Mouse (Mus musculus) forebrain, postnatal 0 days (tissue): ENCODE data around the gene Macf1. TPM values are rescaled to one million over a fixed set of nuclear protein-coding genes. Genes with fewer than 3 reads are reported as not detected.
A peak's percentile ranks its signal among the peaks of the same experiment; 100 is the strongest.

Experiments
- ATAC-seq: fragments of 200-750 bp; cut with Nextera tagmentation; 2 replicates; pipeline ENCODE4 v1.8.0; 2017; ENCODE audit warnings: mild to moderate bottlenecking, moderate library complexity
- DNase-seq: peaks from one replicate; pipeline ENCODE4 v3.0.0-alpha.2; 2015
- H3K27ac ChIP-seq: fragments of 300-500 bp; sonication (generic); 2 replicates; pipeline ENCODE4 v1.5.1; 2014; ENCODE audit warnings: low read depth, mild to moderate bottlenecking, antibody characterized with exemption, low read length, moderate library complexity, mixed read lengths
- H3K27me3 ChIP-seq: fragments of 300-500 bp; sonication (generic); 2 replicates; pipeline ENCODE4 v1.6.1; 2014; ENCODE audit warnings: mild to moderate bottlenecking, low read length, mixed read lengths; ENCODE audit not compliant: insufficient read depth
- H3K36me3 ChIP-seq: fragments of 300-500 bp; sonication (generic); 2 replicates; pipeline ENCODE4 v1.6.1; 2014; ENCODE audit warnings: mild to moderate bottlenecking, moderate library complexity; ENCODE audit not compliant: insufficient read depth
- H3K4me1 ChIP-seq: fragments of 300-500 bp; sonication (generic); 2 replicates; pipeline ENCODE4 v1.6.1; 2014; ENCODE audit warnings: antibody characterized with exemption; ENCODE audit not compliant: insufficient read depth
- H3K4me2 ChIP-seq: fragments of 300-500 bp; sonication (generic); 2 replicates; pipeline ENCODE4 v1.6.1; 2014; ENCODE audit warnings: low read depth, mild to moderate bottlenecking, moderate library complexity
- H3K4me3 ChIP-seq: fragments of 300-500 bp; sonication (generic); 2 replicates; pipeline ENCODE4 v1.5.1; 2014; ENCODE audit warnings: low read depth, low read length, mixed read lengths
- H3K9ac ChIP-seq: fragments of 300-500 bp; sonication (generic); 2 replicates; pipeline ENCODE4 v1.6.1; 2014; ENCODE audit warnings: mild to moderate bottlenecking
- H3K9me3 ChIP-seq: fragments of 300-500 bp; sonication (generic); 2 replicates; pipeline ENCODE4 v1.6.1; 2016; ENCODE audit warnings: low read length
- CTCF ChIP-seq: sonication (generic); IDR thresholded peaks from 2 replicates; pipeline ENCODE4 v1.5.1; 2016; ENCODE audit warnings: antibody characterized with exemption, control low read depth, low read depth
- WGBS: fragments of 180-500 bp; shearing (Covaris S2); extraction: QIAGEN DNeasy Blood & Tissue Kit; methylation state at CpG from one replicate; pipeline ENCODE4 v1.1.7; 2014; 5-methylcytosine and 5-hydroxymethylcytosine counted together
- polyA plus RNA-seq: library from polyadenylated mRNA; unstranded; fragments of >200 nt; fragmentation: Nextera tagmentation; extraction: Ambion mirVana; gene quantifications from 2 replicates; pipeline ENCODE4 v1.2.1, GENCODE M21; 2015
- total RNA-seq: library from RNA; depleted of rRNA; stranded (reverse); fragments of >200 nt; gene quantifications from 2 replicates; pipeline ENCODE4 v1.2.3, GENCODE M21; 2014

Macf1 gene
- total and polyA plus RNA-seq, 2 experiments from 2014 or later, result 58.2 to 345 TPM

DNA sequence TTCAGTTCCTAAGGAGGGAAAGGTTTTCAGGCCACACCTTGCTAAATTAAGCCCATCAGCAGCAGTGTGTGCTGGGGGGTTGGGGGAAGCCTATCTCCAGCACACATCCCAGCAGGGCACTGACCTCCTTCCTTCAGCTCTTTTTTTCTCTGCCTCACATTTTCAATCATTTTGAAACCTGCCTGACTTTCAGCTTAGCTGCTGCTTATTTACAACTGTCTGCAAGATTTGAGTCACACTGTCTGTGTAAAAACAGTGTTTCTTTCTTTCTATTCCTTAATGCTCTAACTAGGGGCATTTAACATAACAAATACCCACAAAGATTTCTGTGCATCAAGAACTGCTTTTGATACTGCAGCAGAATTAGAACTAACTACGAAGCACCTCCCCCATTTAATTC lies 289.9 kb downstream of the Macf1 start:
- no peak for ATAC-seq
- no peak for TF ChIP-seq CTCF
- H3K4me1 ChIP-seq, result no peaks in the 10 kb centered on the region
- H3K27me3 ChIP-seq, result no peaks in the 10 kb centered on the region
- H3K36me3 ChIP-seq, result peaks cover 69% of the 10 kb centered on the region
- WGBS, result 56% methylated on average over 1 of the region's 1 CpGs
- H3K4me2 ChIP-seq, result no peak overlapping the region
- H3K9me3 ChIP-seq, result no peaks in the 10 kb centered on the region
- no peak overlapping the region for H3K27ac ChIP-seq
- no peak for DNase-seq
- no peak overlapping the region for H3K9ac ChIP-seq
- no peak overlapping the region for H3K4me3 ChIP-seq

DNA sequence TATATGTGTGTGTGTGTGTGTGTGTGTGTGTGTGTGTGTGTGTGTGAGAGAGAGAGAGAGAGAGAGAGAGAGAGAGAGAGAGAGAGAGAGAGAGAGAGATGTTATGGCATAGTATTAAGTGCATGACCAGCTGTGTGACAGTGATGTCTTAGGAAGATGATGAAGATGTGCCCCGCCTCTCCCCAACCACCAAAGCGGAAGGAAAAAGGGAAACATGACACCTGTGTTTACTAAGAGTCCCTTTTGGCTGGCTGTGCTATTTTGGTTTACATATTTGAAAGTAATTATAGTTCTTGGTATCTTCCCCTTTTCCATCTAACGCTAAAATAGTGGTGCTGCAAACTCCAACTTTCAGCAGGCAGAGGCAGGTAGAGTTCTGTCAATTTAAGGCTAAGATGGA lies 291.2 kb downstream of the Macf1 start:
- Histone ChIP-seq H3K4me2 (no peak overlapping the region), H3K9ac (no peak overlapping the region), H3K36me3 (peaks cover 73% of the 10 kb centered on the region), H3K4me1 (no peaks in the 10 kb centered on the region), H3K27me3 (no peaks in the 10 kb centered on the region), H3K9me3 (no peaks in the 10 kb centered on the region), H3K27ac (no peak overlapping the region), H3K4me3 (no peak overlapping the region)
- 84% methylated on average over 3 of the region's 3 CpGs for WGBS
- DNase-seq (no peak), ATAC-seq (no peak)
- no peak for TF ChIP-seq CTCF

DNA sequence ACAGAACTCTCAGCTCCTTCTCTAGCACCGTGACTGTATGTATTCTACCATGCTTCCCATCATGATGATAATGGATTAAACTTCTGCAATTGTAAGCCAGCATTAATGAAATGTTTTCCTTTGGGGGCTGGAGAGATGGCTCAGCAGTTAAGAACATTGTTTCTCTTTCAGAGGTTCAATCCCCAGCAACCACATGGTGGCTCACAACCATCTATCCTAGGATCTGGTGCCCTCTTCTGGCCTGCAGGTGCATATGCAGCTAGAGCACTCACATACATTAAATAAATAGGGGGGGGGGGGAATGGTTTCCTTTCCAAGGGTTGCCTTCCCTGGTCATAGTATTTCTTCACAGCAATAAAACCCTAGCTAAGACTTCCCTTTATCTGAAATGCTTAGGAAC lies 292.0 kb downstream of the Macf1 start:
- DNase-seq (peak; percentile 28), ATAC-seq (no peak)
- H3K4me3 ChIP-seq, result no peak overlapping the region
- H3K27me3 ChIP-seq, result no peaks in the 10 kb centered on the region
- WGBS, result 95% methylated on average over 1 of the region's 1 CpGs
- peaks cover 72% of the 10 kb centered on the region for H3K36me3 ChIP-seq
- TF ChIP-seq CTCF, result peak; percentile 68
- H3K9ac ChIP-seq, result no peak overlapping the region
- H3K4me2 ChIP-seq, result no peak overlapping the region
- no peak overlapping the region for H3K27ac ChIP-seq
- no peaks in the 10 kb centered on the region for H3K9me3 ChIP-seq
- no peaks in the 10 kb centered on the region for H3K4me1 ChIP-seq

DNA sequence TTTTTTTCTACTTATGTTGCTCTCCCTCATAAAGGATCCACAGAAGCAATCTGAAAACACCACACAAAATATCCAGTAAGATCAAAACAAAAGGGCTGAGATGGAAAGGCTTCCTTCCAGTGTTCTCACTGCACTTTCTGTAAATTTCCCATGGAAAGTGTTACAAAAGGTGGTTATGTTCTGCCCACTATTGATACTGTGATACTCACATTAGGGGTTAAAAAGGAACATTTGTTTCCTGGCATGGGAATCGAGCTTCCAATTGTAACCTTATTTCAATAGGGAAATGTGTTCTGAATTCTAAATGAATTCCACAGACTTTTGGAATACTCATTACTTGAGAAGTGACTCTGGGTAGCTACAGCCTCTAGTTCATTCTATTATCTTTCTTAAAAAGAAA lies 299.1 kb downstream of the Macf1 start:
- Histone ChIP-seq H3K4me1 (no peaks in the 10 kb centered on the region), H3K27me3 (no peaks in the 10 kb centered on the region), H3K9ac (no peak overlapping the region), H3K27ac (peak overlapping the region; percentile 21), H3K4me2 (no peak overlapping the region), H3K4me3 (no peak overlapping the region), H3K36me3 (peaks cover 88% of the 10 kb centered on the region), H3K9me3 (no peaks in the 10 kb centered on the region)
- WGBS, result 16% methylated on average over 1 of the region's 1 CpGs
- no peak for TF ChIP-seq CTCF
- DNase-seq (no peak), ATAC-seq (no peak)

DNA sequence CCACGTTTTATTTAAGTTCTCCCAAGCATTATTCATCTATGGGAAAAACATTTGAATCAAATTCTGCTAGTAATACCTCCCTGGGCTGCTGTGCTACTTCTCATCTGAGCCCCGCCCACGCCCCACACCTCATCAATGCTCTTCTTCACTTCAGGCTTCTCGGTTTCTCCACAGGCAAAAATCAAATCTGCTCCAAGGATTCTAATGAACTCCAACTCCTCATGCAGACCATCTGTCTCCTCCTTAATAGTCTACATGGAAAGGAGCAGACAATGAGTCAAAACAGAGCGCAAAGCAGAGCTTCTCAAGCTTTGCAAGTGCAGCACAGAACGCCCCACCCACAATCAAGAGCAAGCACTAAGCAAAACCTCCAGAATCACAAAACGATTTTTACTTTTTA lies 301.0 kb downstream of the Macf1 start:
- Histone ChIP-seq H3K4me3 (no peak overlapping the region), H3K9ac (no peak overlapping the region), H3K27ac (no peak overlapping the region), H3K4me1 (no peaks in the 10 kb centered on the region), H3K27me3 (no peaks in the 10 kb centered on the region), H3K36me3 (peaks cover 83% of the 10 kb centered on the region), H3K4me2 (no peak overlapping the region), H3K9me3 (no peaks in the 10 kb centered on the region)
- no peak for DNase-seq
- WGBS, result 84% methylated on average over 7 of the region's 7 CpGs
- TF ChIP-seq CTCF, result no peak
- ATAC-seq, result no peak

DNA sequence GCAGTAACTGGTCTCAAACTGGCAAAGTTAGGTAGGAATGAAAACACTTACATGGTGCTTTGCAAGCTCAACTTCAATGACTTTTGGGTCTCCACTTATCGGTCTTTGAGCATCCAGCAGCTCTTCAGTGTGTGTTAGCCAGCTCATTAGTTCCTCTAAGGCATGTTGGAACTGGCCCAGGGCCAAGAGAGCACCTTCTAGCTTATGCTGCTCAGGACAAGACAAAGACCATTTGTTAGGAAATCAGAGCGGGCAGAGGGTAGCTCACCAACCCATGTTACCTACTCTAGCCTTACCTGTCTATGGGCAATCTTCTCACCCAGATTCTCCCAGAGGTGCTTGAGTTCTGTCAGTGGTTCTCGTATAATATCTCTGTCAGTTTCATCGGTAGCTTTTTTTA lies 302.1 kb downstream of the Macf1 start:
- no peaks in the 10 kb centered on the region for H3K27me3 ChIP-seq
- no peak overlapping the region for H3K27ac ChIP-seq
- no peaks in the 10 kb centered on the region for H3K4me1 ChIP-seq
- no peak overlapping the region for H3K9ac ChIP-seq
- no peaks in the 10 kb centered on the region for H3K9me3 ChIP-seq
- ATAC-seq (no peak), DNase-seq (no peak)
- no peak overlapping the region for H3K4me3 ChIP-seq
- no peak for TF ChIP-seq CTCF
- peaks cover 82% of the 10 kb centered on the region for H3K36me3 ChIP-seq
- no peak overlapping the region for H3K4me2 ChIP-seq
- 80% methylated on average over 4 of the region's 4 CpGs for WGBS

DNA sequence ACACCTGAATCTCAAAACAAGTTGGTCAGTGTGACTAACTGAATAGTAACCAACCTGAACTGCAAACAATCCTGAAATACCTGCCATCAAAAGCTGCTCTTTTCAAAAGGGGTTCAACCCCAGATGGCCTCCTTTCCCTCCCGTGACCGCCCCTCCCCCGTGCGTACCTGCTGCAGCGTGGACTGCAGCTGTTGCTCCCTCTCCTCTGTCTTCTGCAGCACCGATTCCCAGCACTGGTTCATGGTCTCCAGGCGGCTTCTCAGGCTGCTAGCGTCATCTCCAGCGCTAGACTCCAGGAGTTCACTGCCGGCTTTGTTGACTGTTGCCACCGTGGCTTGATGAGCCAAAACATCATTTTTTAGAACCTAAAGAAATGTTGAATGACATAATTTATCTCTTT lies 302.6 kb downstream of the Macf1 start:
- ATAC-seq (no peak), DNase-seq (no peak)
- Histone ChIP-seq H3K4me2 (no peak overlapping the region), H3K4me3 (no peak overlapping the region), H3K9me3 (no peaks in the 10 kb centered on the region), H3K4me1 (no peaks in the 10 kb centered on the region), H3K27me3 (no peaks in the 10 kb centered on the region), H3K36me3 (peaks cover 81% of the 10 kb centered on the region), H3K27ac (no peak overlapping the region), H3K9ac (no peak overlapping the region)
- TF ChIP-seq CTCF, result no peak
- WGBS, result 91% methylated on average over 11 of the region's 11 CpGs

DNA sequence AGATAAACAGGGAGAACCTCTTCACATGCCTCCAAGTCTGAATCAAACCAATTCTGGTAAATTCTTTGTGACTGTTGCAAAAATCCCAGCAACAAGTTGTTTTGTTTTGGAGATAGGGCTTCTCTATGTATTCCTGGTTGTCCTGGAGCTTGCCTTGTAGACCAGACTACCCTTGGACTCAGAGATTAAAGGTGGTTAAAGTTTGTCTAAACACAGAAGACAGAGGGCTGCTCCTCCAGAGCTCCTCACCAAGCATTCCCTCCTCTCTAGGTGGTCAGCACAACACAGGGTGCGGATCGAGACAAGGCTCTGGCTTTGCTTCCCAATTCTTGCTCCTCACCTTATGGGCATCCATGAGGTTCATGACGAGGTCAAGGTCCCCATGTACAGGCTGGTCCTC lies 308.1 kb downstream of the Macf1 start:
- DNase-seq, result no peak
- no peak for ATAC-seq
- no peak overlapping the region for H3K9ac ChIP-seq
- peaks cover 82% of the 10 kb centered on the region for H3K36me3 ChIP-seq
- no peak overlapping the region for H3K4me2 ChIP-seq
- H3K4me3 ChIP-seq, result no peak overlapping the region
- WGBS, result 95% methylated on average over 3 of the region's 3 CpGs
- no peaks in the 10 kb centered on the region for H3K27me3 ChIP-seq
- no peak overlapping the region for H3K27ac ChIP-seq
- H3K9me3 ChIP-seq, result no peaks in the 10 kb centered on the region
- no peaks in the 10 kb centered on the region for H3K4me1 ChIP-seq
- no peak for TF ChIP-seq CTCF
